Mouse (Mus musculus) forebrain, embryonic 11.5 days (tissue): Measurements from ENCODE around the gene 0610030E20Rik. TPM values are rescaled to one million over a fixed set of nuclear protein-coding genes. Genes with fewer than 3 reads are reported as not detected.

Experiments
- ATAC-seq: fragments of 200-750 bp; cut with Nextera tagmentation; replicated peaks from 2 replicates; pipeline ENCODE4 v1.8.0; 2017; ENCODE audit warnings: moderate TSS enrichment; ENCODE audit not compliant: low FRiP score
- DNase-seq: peaks from one replicate; pipeline ENCODE4 v3.0.0-alpha.2; 2017; ENCODE audit warnings: low spot score
- H3K27ac ChIP-seq: fragments of 300-500 bp; sonication (generic); 2 replicates; pipeline ENCODE4 v1.5.1; 2014; ENCODE audit warnings: low read depth, low read length
- H3K27me3 ChIP-seq: fragments of 300-500 bp; sonication (generic); 2 replicates; pipeline ENCODE4 v1.6.1; 2014; ENCODE audit warnings: mild to moderate bottlenecking, low read length, mixed read lengths; ENCODE audit not compliant: control insufficient read depth, insufficient read depth
- H3K36me3 ChIP-seq: fragments of 300-500 bp; sonication (generic); 2 replicates; pipeline ENCODE4 v1.6.1; 2014; ENCODE audit warnings: mild to moderate bottlenecking, low read length, moderate library complexity, mixed read lengths; ENCODE audit not compliant: control insufficient read depth, insufficient read depth
- H3K4me1 ChIP-seq: fragments of 300-500 bp; sonication (generic); replicated peaks from 2 replicates; pipeline ENCODE4 v1.6.1; 2014; ENCODE audit warnings: low read length, mixed read lengths; ENCODE audit not compliant: control insufficient read depth, insufficient read depth
- H3K4me2 ChIP-seq: fragments of 300-500 bp; sonication (generic); 2 replicates; pipeline ENCODE4 v1.6.1; 2014; ENCODE audit warnings: low read depth, mild to moderate bottlenecking, low read length, moderate library complexity, mixed read lengths; ENCODE audit not compliant: severe bottlenecking
- H3K4me3 ChIP-seq: fragments of 300-500 bp; sonication (generic); 2 replicates; pipeline ENCODE4 v1.5.1; 2014; ENCODE audit warnings: low read depth, low read length
- H3K9ac ChIP-seq: fragments of 300-500 bp; sonication (generic); 2 replicates; pipeline ENCODE4 v1.6.1; 2014; ENCODE audit warnings: low read length
- H3K9me3 ChIP-seq: fragments of 300-500 bp; sonication (generic); 2 replicates; pipeline ENCODE4 v1.6.1; 2016; ENCODE audit warnings: low read length, mixed read lengths; ENCODE audit not compliant: control insufficient read depth
- WGBS: fragments of 180-500 bp; shearing (Covaris S2); extraction: QIAGEN DNeasy Blood & Tissue Kit; methylation state at CpG from one replicate; pipeline ENCODE4 v1.1.7; 2014; 5-methylcytosine and 5-hydroxymethylcytosine counted together
- polyA plus RNA-seq: library from polyadenylated mRNA; unstranded; fragments of >200 nt; fragmentation: Nextera tagmentation; extraction: Ambion mirVana; gene quantifications from 2 replicates; pipeline ENCODE4 v1.2.1, GENCODE M21; 2014

The 0610030E20Rik gene
- polyA plus RNA-seq, 1 experiment from 2014 or later: 21.4 TPM

DNA sequence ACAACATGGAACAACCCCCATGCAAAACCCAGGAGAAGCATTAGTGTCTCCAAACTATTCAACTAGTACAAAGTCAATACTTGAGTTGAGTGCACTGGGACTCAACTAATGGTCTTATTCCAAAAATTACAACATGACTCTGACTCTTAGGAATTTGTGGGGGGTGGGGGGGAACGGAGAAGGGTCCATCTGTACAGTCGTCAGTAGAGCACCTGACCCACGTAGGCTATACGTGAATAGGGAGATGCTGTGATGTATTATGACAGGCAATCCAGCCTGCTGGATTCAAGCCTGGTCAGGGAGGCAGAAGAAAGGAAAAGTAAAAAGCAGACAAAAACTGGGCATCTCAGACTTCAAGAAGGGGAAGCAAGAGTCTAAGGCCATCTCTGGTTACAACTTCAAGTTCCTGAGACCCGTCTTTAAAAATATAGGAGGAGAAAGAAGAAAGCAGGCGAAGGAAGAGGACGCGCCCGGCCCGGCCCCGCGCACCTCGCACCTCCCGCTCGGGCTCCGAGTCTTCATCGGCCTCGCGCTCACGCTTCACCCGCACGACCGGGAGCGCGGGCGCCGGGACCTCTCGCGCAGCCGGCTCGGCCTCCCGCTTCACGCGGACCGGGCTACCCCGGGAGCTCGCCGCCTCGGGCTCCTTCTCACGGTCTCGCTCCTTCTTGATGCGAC, 2.6 kb upstream of the 0610030E20Rik start:
- peak overlapping the region; percentile 89 for H3K9ac ChIP-seq
- H3K27ac ChIP-seq: 0 out of 2 replicates have a peak overlapping the region, but pooled peaks have one; percentile 42
- H3K4me3 ChIP-seq: peak overlapping the region; percentile 83
- DNase-seq (no peak), ATAC-seq (peak; percentile 49; the same call in 1 of the 2 replicates)
- peaks cover 4% of the 10 kb centered on the region; the same call in 1 of the 2 replicates for H3K4me1 ChIP-seq
- H3K27me3 ChIP-seq: no peaks in the 10 kb centered on the region
- H3K36me3 ChIP-seq: peaks cover 4% of the 10 kb centered on the region; the same call in 1 of the 2 replicates
- peak overlapping the region; percentile 89 for H3K4me2 ChIP-seq
- under 1% methylated on average over 42 of the region's 42 CpGs for WGBS
- no peaks in the 10 kb centered on the region for H3K9me3 ChIP-seq

DNA sequence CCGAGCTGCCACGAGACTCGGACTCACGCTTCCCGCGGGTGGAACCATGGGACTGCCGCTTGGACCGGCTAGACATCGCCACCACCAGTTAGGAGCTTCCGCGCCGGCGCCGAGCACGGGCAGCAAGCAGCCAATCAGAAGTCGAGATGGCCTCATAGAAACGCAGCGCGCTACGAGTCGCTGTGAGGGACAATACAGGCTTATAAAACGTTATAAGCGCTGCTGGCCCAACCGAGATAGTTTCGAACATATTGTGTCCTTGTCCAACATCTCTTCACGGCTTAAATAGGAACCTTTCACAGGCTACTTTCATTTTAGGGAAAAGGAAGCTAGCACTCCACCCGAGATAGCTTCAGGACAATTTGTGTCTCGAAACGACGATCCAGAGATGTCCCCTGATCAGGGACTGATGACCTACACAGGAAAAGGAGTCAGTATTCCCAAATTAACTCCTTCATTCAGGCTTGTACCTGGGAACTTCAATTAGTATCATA, 2.0 kb upstream of the 0610030E20Rik start, which contains the start of gene Usp39:
Gene Usp39 (minus strand): TSS at position 111 of the 494 bp plus-strand sequence.
- DNase-seq (peak; percentile 93), ATAC-seq (peak; percentile 76)
- Histone ChIP-seq H3K9ac (peak within 1 kb of the TSS; percentile 89), H3K27ac (peak within 1 kb of the TSS; percentile 42; the same call in 1 of the 2 replicates), H3K4me2 (peak within 1 kb of the TSS; percentile 89), H3K36me3 (peaks cover 6% of the 10 kb centered on the region; the same call in 1 of the 2 replicates), H3K9me3 (no peaks in the 10 kb centered on the region), H3K4me1 (peaks cover 4% of the 10 kb centered on the region; the same call in 1 of the 2 replicates), H3K27me3 (no peaks in the 10 kb centered on the region), H3K4me3 (peak within 1 kb of the TSS; percentile 83)
- WGBS: 1% methylated on average over 30 of the region's 30 CpGs

DNA sequence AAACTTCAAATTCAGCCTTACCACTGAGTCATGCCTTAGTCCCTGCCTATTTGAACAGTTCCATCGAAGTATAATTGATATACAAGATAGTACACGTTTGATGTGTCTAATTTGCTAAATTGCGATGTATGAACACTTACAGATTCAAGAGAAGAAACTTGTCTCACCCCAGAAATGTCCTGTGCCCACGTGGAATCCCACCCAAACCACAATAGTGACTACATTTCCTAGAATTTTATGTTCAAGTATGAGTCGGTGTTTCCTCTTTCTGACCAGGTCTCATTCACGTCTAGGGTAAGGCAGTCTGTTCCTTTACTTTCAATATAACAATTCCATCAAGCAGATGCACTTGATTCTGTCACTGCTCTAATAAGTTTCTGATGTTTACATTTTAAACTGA, 1.5 kb upstream of the 0610030E20Rik start:
- no peak overlapping the region for H3K27ac ChIP-seq

DNA sequence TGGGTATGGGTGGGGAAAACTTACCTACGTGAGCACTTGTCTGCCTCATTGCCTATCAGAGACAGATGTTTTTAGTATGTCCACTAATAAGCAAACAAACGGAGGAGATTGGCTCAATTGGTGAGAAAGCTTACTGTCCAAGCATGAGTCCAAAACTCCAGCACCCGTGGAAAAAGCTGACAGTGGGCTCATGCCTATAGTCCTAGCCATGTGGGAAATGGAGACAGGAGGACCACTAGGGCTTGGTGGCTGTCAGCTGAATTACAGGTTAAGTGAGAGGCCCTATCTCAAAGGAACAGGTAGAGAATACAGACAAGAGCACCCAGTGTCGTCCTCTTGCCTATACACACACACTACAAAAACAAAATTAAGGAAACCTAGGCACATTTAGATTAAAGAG, 856 bp upstream of the 0610030E20Rik start:
- H3K9ac ChIP-seq: no peak overlapping the region
- ATAC-seq (no peak), DNase-seq (no peak)
- no peak overlapping the region for H3K4me2 ChIP-seq
- H3K4me1 ChIP-seq: peaks cover 4% of the 10 kb centered on the region; the same call in 1 of the 2 replicates
- H3K9me3 ChIP-seq: no peaks in the 10 kb centered on the region
- H3K36me3 ChIP-seq: peaks cover 6% of the 10 kb centered on the region; the same call in 1 of the 2 replicates
- no peaks in the 10 kb centered on the region for H3K27me3 ChIP-seq
- no peak overlapping the region for H3K27ac ChIP-seq
- WGBS: 86% methylated on average over 4 of the region's 4 CpGs
- no peak overlapping the region for H3K4me3 ChIP-seq

More for the DNA sequence above, 1.5 kb upstream of the 0610030E20Rik start:
- DNase-seq (no peak), ATAC-seq (no peak)
- Histone ChIP-seq H3K9ac (peak overlapping the region; percentile 65; the same call in 1 of the 2 replicates), H3K4me1 (peaks cover 4% of the 10 kb centered on the region; the same call in 1 of the 2 replicates), H3K27me3 (no peaks in the 10 kb centered on the region), H3K4me3 (peak overlapping the region; percentile 83; the same call in 1 of the 2 replicates), H3K36me3 (peaks cover 6% of the 10 kb centered on the region; the same call in 1 of the 2 replicates), H3K9me3 (no peaks in the 10 kb centered on the region), H3K4me2 (peak overlapping the region; percentile 89)
- 60% methylated on average over 6 of the region's 6 CpGs for WGBS

DNA sequence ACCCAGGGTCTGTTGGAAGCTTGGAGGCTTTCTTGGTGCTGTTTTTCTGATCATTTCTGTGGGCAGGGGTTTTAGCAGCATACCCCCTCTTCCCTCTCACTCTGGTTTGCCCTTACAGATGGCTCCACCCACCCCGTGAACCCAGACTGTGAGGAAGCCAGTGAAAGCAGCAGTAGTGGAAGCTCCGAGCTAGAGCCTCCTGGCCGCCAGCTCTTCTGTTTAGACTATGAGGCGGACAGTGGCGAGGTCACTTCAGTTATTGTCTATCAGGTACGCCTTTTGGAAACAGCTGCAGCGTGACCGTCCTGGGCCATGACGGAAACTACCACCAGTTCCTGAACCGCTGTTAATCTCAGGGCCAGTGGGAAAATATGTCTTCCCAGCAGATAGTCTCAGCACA, 1.3 kb downstream of the 0610030E20Rik start:
- Histone ChIP-seq H3K4me2 (peak overlapping the region; percentile 89; the same call in 1 of the 2 replicates), H3K27ac (no peak overlapping the region)

DNA sequence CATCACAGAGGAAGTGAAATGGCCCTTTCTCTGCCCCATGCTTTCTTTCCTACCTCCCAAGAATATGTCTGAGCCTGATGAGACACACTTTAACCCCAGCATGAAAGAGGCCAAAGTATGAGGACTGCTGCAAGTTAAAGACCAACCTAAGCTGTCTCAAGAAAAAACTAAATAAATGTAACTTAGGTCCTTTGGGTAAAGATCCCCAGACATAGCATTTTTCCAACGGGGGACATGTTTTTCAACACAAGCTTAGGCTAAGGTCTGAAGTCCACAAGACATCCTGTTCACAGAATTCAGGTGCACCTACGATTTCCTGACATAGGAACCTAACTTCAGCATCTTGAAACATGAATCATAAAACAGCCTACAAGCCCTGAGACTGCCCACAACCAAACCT, 3.1 kb downstream of the 0610030E20Rik start:
- no peak overlapping the region for H3K9ac ChIP-seq
- H3K27me3 ChIP-seq: no peaks in the 10 kb centered on the region
- DNase-seq (no peak), ATAC-seq (no peak)
- no peak overlapping the region for H3K4me3 ChIP-seq
- H3K36me3 ChIP-seq: peaks cover 6% of the 10 kb centered on the region; the same call in 1 of the 2 replicates
- H3K4me1 ChIP-seq: peaks cover 9% of the 10 kb centered on the region; the same call in 1 of the 2 replicates
- H3K9me3 ChIP-seq: no peaks in the 10 kb centered on the region
- no peak overlapping the region for H3K4me2 ChIP-seq
- no peak overlapping the region for H3K27ac ChIP-seq
- WGBS: 90% methylated on average over 2 of the region's 2 CpGs

More for the DNA sequence above, 1.3 kb downstream of the 0610030E20Rik start:
- H3K36me3 ChIP-seq: peaks cover 6% of the 10 kb centered on the region; the same call in 1 of the 2 replicates
- peaks cover 6% of the 10 kb centered on the region; the same call in 1 of the 2 replicates for H3K4me1 ChIP-seq
- no peak overlapping the region for H3K4me3 ChIP-seq
- no peaks in the 10 kb centered on the region for H3K9me3 ChIP-seq
- no peak for DNase-seq
- no peak for ATAC-seq
- no peak overlapping the region for H3K9ac ChIP-seq
- WGBS: 81% methylated on average over 10 of the region's 10 CpGs
- H3K27me3 ChIP-seq: no peaks in the 10 kb centered on the region

DNA sequence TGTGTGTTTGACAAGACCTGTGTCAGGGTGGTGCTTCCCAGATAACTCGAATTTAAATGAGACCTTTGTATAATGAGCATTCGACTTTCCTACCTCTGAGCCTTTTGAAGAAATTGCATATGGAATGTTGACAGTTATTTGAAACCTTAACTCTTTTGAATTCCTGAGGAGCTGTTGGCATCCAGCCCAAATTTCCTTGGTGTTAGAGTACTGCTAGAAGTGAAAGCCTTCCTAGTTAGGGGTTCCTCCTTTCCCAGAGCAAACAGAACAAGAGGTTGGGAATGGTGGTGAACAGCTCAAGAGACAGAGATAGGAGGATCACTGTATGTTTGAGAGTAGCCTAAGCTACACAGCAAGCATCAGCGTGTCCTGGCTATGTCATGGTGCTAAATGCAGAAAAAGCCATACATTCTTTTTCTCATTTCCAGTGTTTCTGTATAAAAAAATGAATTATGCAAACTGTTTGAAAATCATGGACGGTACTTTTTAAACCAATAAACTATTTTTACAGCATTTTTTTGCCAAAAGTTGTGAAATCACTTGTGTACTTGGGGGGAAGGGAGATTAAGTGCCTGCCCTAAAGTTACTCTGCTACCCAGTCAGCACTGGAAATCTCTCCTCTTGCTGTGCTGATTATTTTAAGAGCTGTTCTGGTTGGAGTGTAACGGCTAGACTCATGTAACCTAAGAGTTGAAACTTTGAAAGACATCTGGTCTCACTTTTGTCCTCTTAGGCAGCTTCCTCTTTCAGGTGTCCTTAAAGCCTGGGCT, 5.7 kb downstream of the 0610030E20Rik start:
- peaks cover 6% of the 10 kb centered on the region; the same call in 1 of the 2 replicates for H3K36me3 ChIP-seq
- ATAC-seq (no peak), DNase-seq (no peak)
- no peak overlapping the region for H3K4me2 ChIP-seq
- H3K4me1 ChIP-seq: peaks cover 10% of the 10 kb centered on the region; the same call in 1 of the 2 replicates
- H3K27ac ChIP-seq: no peak overlapping the region
- H3K9me3 ChIP-seq: no peaks in the 10 kb centered on the region
- no peaks in the 10 kb centered on the region for H3K27me3 ChIP-seq
- no peak overlapping the region for H3K9ac ChIP-seq
- H3K4me3 ChIP-seq: no peak overlapping the region
- 70% methylated on average over 5 of the region's 5 CpGs for WGBS

DNA sequence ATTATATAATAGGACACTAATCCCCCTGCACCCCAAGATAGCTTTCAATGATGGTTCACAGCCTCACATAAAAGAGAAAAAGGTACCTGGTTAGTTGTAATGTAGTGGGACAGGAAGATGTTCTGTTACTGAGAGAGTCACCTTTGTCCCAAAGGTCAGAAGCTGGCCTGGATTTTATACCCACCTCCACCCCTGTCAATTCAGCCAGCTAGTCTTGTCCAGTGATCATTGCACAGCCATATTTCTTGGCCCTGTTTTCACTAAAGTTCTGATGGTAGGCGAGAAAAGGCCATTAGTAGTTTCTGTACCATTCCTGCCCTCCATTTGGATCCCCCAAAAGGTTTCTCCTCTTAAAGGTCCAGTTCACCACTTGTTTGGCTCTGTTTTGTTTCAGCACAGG, 6.9 kb downstream of the 0610030E20Rik start:
- Histone ChIP-seq H3K27me3 (no peaks in the 10 kb centered on the region), H3K27ac (no peak overlapping the region), H3K9ac (no peak overlapping the region), H3K36me3 (peaks cover 6% of the 10 kb centered on the region; the same call in 1 of the 2 replicates), H3K4me2 (no peak overlapping the region), H3K4me3 (no peak overlapping the region), H3K9me3 (no peaks in the 10 kb centered on the region), H3K4me1 (peaks cover 8% of the 10 kb centered on the region; the same call in 1 of the 2 replicates)
- DNase-seq: no peak
- WGBS: 67% methylated on average over 1 of the region's 1 CpGs
- ATAC-seq: no peak
